Mouse (Mus musculus): ENCODE measurements at regions not wholly inside any gene's neighbourhood (a gene's known extent, or its start where the extent isn't known, plus 50 kb on each side); places are given as distances from the start of the nearest gene placed in this dataset.

GRCm38 (mm10) chr10:21775441-21775840 lies 106.5 kb upstream of the Sgk1 start:
- TF ChIP-seq CTCF (IDR thresholded peaks at IDR 0.05; ENCODE audit: low read depth, low read length) (no peak), POLR2A (IDR thresholded peaks at IDR 0.05; ENCODE audit: borderline replicate concordance, low read depth, low read length) (no peak)
